ENCODE assay signal across 24 mouse cellular contexts in genomic region chr1:65146601-65147000, GRCm38 (mm10). TPM values are rescaled to one million over a fixed set of nuclear protein-coding genes. Genes with fewer than 3 reads are reported as not detected.
DNase-seq lines count a peak whose midpoint lies in the region; ATAC-seq and TF ChIP-seq lines count a peak whose summit lies in the region.
"Had no signal": no experiment of that assay in that cellular context is flagged by ENCODE, and none has a peak within 500 bp of the region (broad histone marks: within the 10 kb centered on the region; RNA-seq: fewer than 3 reads in every experiment).

No protein-coding gene starts in this region.

- TF ChIP-seq CTCF in kidney, adult 2 months (conservative IDR thresholded peaks at IDR 0.05; ENCODE audit: insufficient read depth, insufficient read length, low read depth, low read length), result no peak
- no peak for TF ChIP-seq CTCF in Patski (IDR thresholded peaks at IDR 0.05)
- TF ChIP-seq CTCF in small intestine, adult 2 months (IDR thresholded peaks at IDR 0.05; ENCODE audit: extremely low read depth, insufficient read length, insufficient replicate concordance, low read depth, low read length), result no peak

- 36% methylated on average over 2 of the region's 2 CpGs for WGBS in kidney, adult 2 months
- 57% methylated on average over 2 of the region's 2 CpGs for WGBS in kidney, embryonic 16.5 days
- 19% methylated on average over 2 of the region's 2 CpGs for WGBS in small intestine, adult 2 months

- peaks cover 5% of the 10 kb centered on the region for H3K4me1 ChIP-seq in kidney, adult 2 months (ENCODE audit: control insufficient read depth, insufficient read depth, low read length)
- no peaks in the 10 kb centered on the region for H3K4me1 ChIP-seq in kidney, embryonic 16.5 days (ENCODE audit: insufficient read depth, low read length)
- H3K4me1 ChIP-seq in small intestine, adult 2 months (ENCODE audit: control insufficient read depth, insufficient read depth, insufficient read length, low read length), result peaks cover 7% of the 10 kb centered on the region; the same call in 1 of the 2 replicates
- H3K4me1 ChIP-seq: embryonic facial prominence, embryonic 13.5 days; forebrain, embryonic 13.5 days; heart, embryonic 15.5 days; hindbrain, embryonic 13.5 days had no signal

- no peak for ATAC-seq in kidney, embryonic 16.5 days (ENCODE audit: low FRiP score, low TSS enrichment)
- no peak for ATAC-seq in Patski
- ATAC-seq in erythroblast, adult 5-6 weeks (replicated peaks; ENCODE audit: low FRiP score, poor library complexity, severe bottlenecking), result no peak
- ATAC-seq: forebrain, embryonic 13.5 days; forebrain, postnatal 0 days; hindbrain, postnatal 0 days had no signal

- no peaks in the 10 kb centered on the region for H3K36me3 ChIP-seq in kidney, adult 2 months (ENCODE audit: control insufficient read depth, insufficient read depth, low read length)
- no peaks in the 10 kb centered on the region for H3K36me3 ChIP-seq in kidney, embryonic 16.5 days (ENCODE audit: insufficient read depth, low read length)
- no peaks in the 10 kb centered on the region for H3K36me3 ChIP-seq in small intestine, adult 2 months (ENCODE audit: control insufficient read depth, insufficient read depth, low read length)
- H3K36me3 ChIP-seq: embryonic facial prominence, embryonic 13.5 days; heart, embryonic 15.5 days; hindbrain, embryonic 13.5 days had no signal

- H3K9me3 ChIP-seq in kidney, embryonic 16.5 days (ENCODE audit: low read length), result peaks cover 5% of the 10 kb centered on the region
- H3K9me3 ChIP-seq: embryonic facial prominence, embryonic 13.5 days; forebrain, embryonic 13.5 days; heart, embryonic 15.5 days; hindbrain, embryonic 13.5 days had no signal

- DNase-seq in kidney, adult 2 months, result peak; percentile 31
- peak; percentile 88 for DNase-seq in 3T3-L1 (ENCODE audit: low read depth, low spot score)
- DNase-seq in Patski (ENCODE audit: low read depth, low spot score), result peak; percentile 6
- no peak for DNase-seq in adrenal gland, postnatal 10 days
- DNase-seq: adrenal gland, postnatal 25 days; cerebellum, adult 18-20 months; cerebellum, adult 9-11 months; cerebellum, postnatal 36 days; forebrain, postnatal 0 days; gastrocnemius, adult 2 months; gastrocnemius, postnatal 36 days; heart, adult 18-20 months; heart, postnatal 14 days had no signal

- H3K4me2 ChIP-seq in kidney, embryonic 16.5 days (replicated peaks; ENCODE audit: low read depth, low read length), result no peak overlapping the region
- H3K4me2 ChIP-seq: embryonic facial prominence, embryonic 13.5 days; forebrain, embryonic 13.5 days; heart, embryonic 11.5 days; heart, embryonic 15.5 days; hindbrain, embryonic 13.5 days had no signal

- no peak overlapping the region for H3K9ac ChIP-seq in kidney, embryonic 16.5 days (replicated peaks; ENCODE audit: low read length)
- H3K9ac ChIP-seq: embryonic facial prominence, embryonic 13.5 days; forebrain, embryonic 13.5 days; forebrain, postnatal 0 days; heart, embryonic 15.5 days; hindbrain, embryonic 13.5 days had no signal

- H3K27me3 ChIP-seq in kidney, adult 2 months (replicated peaks; ENCODE audit: control insufficient read depth, insufficient read depth, low read length), result no peaks in the 10 kb centered on the region
- no peaks in the 10 kb centered on the region for H3K27me3 ChIP-seq in kidney, embryonic 16.5 days (ENCODE audit: insufficient read depth, low read length)
- no peaks in the 10 kb centered on the region for H3K27me3 ChIP-seq in Patski
- no peaks in the 10 kb centered on the region for H3K27me3 ChIP-seq in small intestine, adult 2 months (ENCODE audit: control insufficient read depth, insufficient read depth, low read length)
- H3K27me3 ChIP-seq: embryonic facial prominence, embryonic 13.5 days; forebrain, embryonic 13.5 days; heart, embryonic 15.5 days; hindbrain, embryonic 13.5 days had no signal

- POLR2A ChIA-PET in Patski (lab: Charles Lee), result no interaction called here

- CTCF ChIA-PET in Patski (lab: Charles Lee), result interaction anchor here (1.2 to 1.7 kb wide), 3 partner anchors 26 to 71 kb away, joined by 3 to 4 read pairs (median 3); no protein-coding TSS in a partner anchor

- TF ChIP-seq POLR2A in kidney, adult 2 months (IDR thresholded peaks at IDR 0.05; ENCODE audit: low read depth, low read length), result no peak
- no peak for TF ChIP-seq POLR2A in small intestine, adult 2 months (IDR thresholded peaks at IDR 0.05; ENCODE audit: low read depth, low read length)

- in situ Hi-C loops in Patski (cut with MboI; ENCODE audit: low pct_unique_long_range_greater_than_20kb), result no loop called here

- no peak overlapping the region for H3K4me3 ChIP-seq in kidney, adult 2 months (ENCODE audit: insufficient read depth, low read depth, low read length)
- H3K4me3 ChIP-seq in kidney, embryonic 16.5 days (ENCODE audit: low read length), result no peak overlapping the region
- H3K4me3 ChIP-seq in small intestine, adult 2 months (ENCODE audit: low read depth, low read length), result no peak overlapping the region
- H3K4me3 ChIP-seq: embryonic facial prominence, embryonic 13.5 days; forebrain, embryonic 13.5 days; gastrocnemius, adult 2 months; heart, embryonic 15.5 days; hindbrain, embryonic 13.5 days had no signal

- H3K27ac ChIP-seq in kidney, adult 2 months (ENCODE audit: insufficient read depth, low read depth, low read length), result peak overlapping the region; percentile 95
- H3K27ac ChIP-seq in kidney, embryonic 16.5 days (ENCODE audit: low read length), result no peak overlapping the region
- H3K27ac ChIP-seq in small intestine, adult 2 months (ENCODE audit: insufficient read depth, low read depth, low read length), result peak overlapping the region; percentile 51; the same call in 1 of the 2 replicates
- H3K27ac ChIP-seq: embryonic facial prominence, embryonic 13.5 days; forebrain, embryonic 13.5 days; gastrocnemius, adult 2 months; heart, embryonic 15.5 days; hindbrain, embryonic 13.5 days; hindbrain, postnatal 0 days had no signal

RNA-seq across cellular contexts. Expression of gene D630023F18Rik, which starts 23.6 kb away (rescaled TPM):
- 64.3 and 85.6 TPM in 2 replicates for polyA plus RNA-seq in kidney, adult 2 months (2012; rRNA removed)
- 2.0 and 2.8 TPM in 2 replicates for polyA plus RNA-seq in kidney, embryonic 16.5 days (2015; fragmentation: Nextera tagmentation; extraction: Ambion mirVana)
- polyA plus RNA-seq in Patski (2021), result 0.08 TPM
- 0.04 TPM in 1 of 2 replicates, not detected in the other for polyA plus RNA-seq in small intestine, adult 2 months (2012; rRNA removed)
- total RNA-seq in erythroblast, adult 5-6 weeks (2015; ENCODE audit: low replicate concordance), result 1.7 TPM in 1 of 2 replicates, not detected in the other
- total RNA-seq in erythroblast, adult 5-6 weeks (2017; ENCODE audit: low replicate concordance), result not detected in 2 replicates
- total RNA-seq in adrenal gland, postnatal 10 days (2021), result under 1 TPM; 0.24 to 0.36 TPM
- total RNA-seq: adrenal gland, postnatal 25 days; gastrocnemius, adult 2 months; gastrocnemius, postnatal 36 days; heart, adult 18-20 months; heart, postnatal 14 days; hematopoietic stem cell, adult 5-6 weeks had no signal

RNA-seq across cellular contexts. Expression of gene Gm28845, which starts 27.2 kb away (rescaled TPM):
- 7.6 and 9.0 TPM in 2 replicates for polyA plus RNA-seq in kidney, adult 2 months (2012; rRNA removed)
- polyA plus RNA-seq in kidney, embryonic 16.5 days (2015; fragmentation: Nextera tagmentation; extraction: Ambion mirVana), result 0.29 TPM in 1 of 2 replicates, not detected in the other
- not detected for polyA plus RNA-seq in Patski (2021)
- not detected in 2 replicates for polyA plus RNA-seq in small intestine, adult 2 months (2012; rRNA removed)
- not detected in 2 replicates for total RNA-seq in erythroblast, adult 5-6 weeks (2015; ENCODE audit: low replicate concordance)
- 1.3 TPM in 1 of 2 replicates, not detected in the other for total RNA-seq in erythroblast, adult 5-6 weeks (2017; ENCODE audit: low replicate concordance)
- total RNA-seq in adrenal gland, postnatal 10 days (2021), result not detected
- total RNA-seq: adrenal gland, adult 18-20 months; adrenal gland, postnatal 25 days; forebrain, postnatal 0 days; gastrocnemius, adult 2 months; gastrocnemius, postnatal 36 days; heart, adult 18-20 months; heart, postnatal 14 days; hematopoietic stem cell, adult 5-6 weeks had no signal
- polyA plus RNA-seq: embryonic facial prominence, embryonic 13.5 days; forebrain, embryonic 13.5 days; forebrain, postnatal 0 days; heart, embryonic 11.5 days; heart, embryonic 15.5 days; hindbrain, embryonic 13.5 days had no signal

RNA-seq across cellular contexts. Expression of gene Idh1, which starts 39.7 kb away (rescaled TPM):
- polyA plus RNA-seq in kidney, adult 2 months (2012; rRNA removed), result 247 and 334 TPM in 2 replicates
- polyA plus RNA-seq in kidney, embryonic 16.5 days (2015; fragmentation: Nextera tagmentation; extraction: Ambion mirVana), result 293 and 329 TPM in 2 replicates
- polyA plus RNA-seq in Patski (2021), result 69.2 TPM
- 27.7 and 35.1 TPM in 2 replicates for polyA plus RNA-seq in small intestine, adult 2 months (2012; rRNA removed)
- 22.4 and 30.6 TPM in 2 replicates for total RNA-seq in erythroblast, adult 5-6 weeks (2015; ENCODE audit: low replicate concordance)
- 37.5 and 40.2 TPM in 2 replicates for total RNA-seq in erythroblast, adult 5-6 weeks (2017; ENCODE audit: low replicate concordance)
- 100 to 1,000 TPM; 272 to 322 TPM for total RNA-seq in adrenal gland, postnatal 10 days (2021)

RNA-seq across cellular contexts. Expression of gene Pikfyve, which starts 39.9 kb away (rescaled TPM):
- 8.0 and 9.3 TPM in 2 replicates for polyA plus RNA-seq in kidney, adult 2 months (2012; rRNA removed)
- 10.0 and 11.1 TPM in 2 replicates for polyA plus RNA-seq in kidney, embryonic 16.5 days (2015; fragmentation: Nextera tagmentation; extraction: Ambion mirVana)
- polyA plus RNA-seq in Patski (2021), result 13.7 TPM
- 1.4 and 1.8 TPM in 2 replicates for polyA plus RNA-seq in small intestine, adult 2 months (2012; rRNA removed)
- total RNA-seq in erythroblast, adult 5-6 weeks (2015; ENCODE audit: low replicate concordance), result 9.4 and 12.5 TPM in 2 replicates
- 11.0 and 14.8 TPM in 2 replicates for total RNA-seq in erythroblast, adult 5-6 weeks (2017; ENCODE audit: low replicate concordance)
- total RNA-seq in adrenal gland, postnatal 10 days (2021), result 10 to 100 TPM; 22.8 to 26.2 TPM

RNA-seq across cellular contexts. Expression of gene Cryga, which starts 43.4 kb away (rescaled TPM):
- polyA plus RNA-seq in kidney, adult 2 months (2012; rRNA removed), result 5.9 and 6.4 TPM in 2 replicates
- not detected in 2 replicates for polyA plus RNA-seq in kidney, embryonic 16.5 days (2015; fragmentation: Nextera tagmentation; extraction: Ambion mirVana)
- polyA plus RNA-seq in Patski (2021), result not detected
- not detected in 2 replicates for polyA plus RNA-seq in small intestine, adult 2 months (2012; rRNA removed)
- not detected in 2 replicates for total RNA-seq in erythroblast, adult 5-6 weeks (2015; ENCODE audit: low replicate concordance)
- total RNA-seq in erythroblast, adult 5-6 weeks (2017; ENCODE audit: low replicate concordance), result not detected in 2 replicates
- total RNA-seq in adrenal gland, postnatal 10 days (2021), result not detected
- total RNA-seq: adrenal gland, adult 18-20 months; adrenal gland, postnatal 25 days; forebrain, postnatal 0 days; gastrocnemius, adult 2 months; gastrocnemius, postnatal 36 days; heart, adult 18-20 months; heart, postnatal 14 days; hematopoietic stem cell, adult 5-6 weeks had no signal
- polyA plus RNA-seq: embryonic facial prominence, embryonic 13.5 days; forebrain, embryonic 13.5 days; heart, embryonic 11.5 days; heart, embryonic 15.5 days; hindbrain, embryonic 13.5 days had no signal

Comparison
In these comparisons a context has a peak if more than half of its experiments do, and no peak if none do; other contexts are left out.
1. RNA of gene D630023F18Rik, which starts 23.6 kb away (polyA plus RNA-seq): 64.3 to 85.6 TPM in kidney, adult 2 months; 2.0 to 2.8 TPM in kidney, embryonic 16.5 days, 0.08 TPM in Patski (single experiment) and 0.04 TPM in small intestine, adult 2 months; every median in the first group is over 10 times any median in the second.